Mouse (Mus musculus) left cerebral cortex, adult 9 months (tissue): ENCODE measurements at regions not wholly inside any gene's neighbourhood (a gene's known extent, or its start where the extent isn't known, plus 50 kb on each side); places are given as distances from the start of the nearest gene placed in this dataset.
"Not testable (repeated sequence)": the region's sequence is repeated elsewhere in the genome, so short reads cannot be mapped to it uniquely, and the experiment has no call there.

Experiments
- DNase-seq, 2 experiments: peaks; one replicate each; pipeline ENCODE4 v3.0.0; 2022; ENCODE audit warnings: low spot score in 2 of 2

GRCm38 (mm10) chr1:41887556-41887955, 808.0 kb upstream of the Pou3f3 start:
- DNase-seq: no peak

- DNase-seq: no peak
Measured at GRCm38 (mm10) chr1:41888213-41888612, 807.4 kb upstream of the Pou3f3 start.

- no peak for DNase-seq
Measured at GRCm38 (mm10) chr1:41888966-41889365, 806.6 kb upstream of the Pou3f3 start.

DNA sequence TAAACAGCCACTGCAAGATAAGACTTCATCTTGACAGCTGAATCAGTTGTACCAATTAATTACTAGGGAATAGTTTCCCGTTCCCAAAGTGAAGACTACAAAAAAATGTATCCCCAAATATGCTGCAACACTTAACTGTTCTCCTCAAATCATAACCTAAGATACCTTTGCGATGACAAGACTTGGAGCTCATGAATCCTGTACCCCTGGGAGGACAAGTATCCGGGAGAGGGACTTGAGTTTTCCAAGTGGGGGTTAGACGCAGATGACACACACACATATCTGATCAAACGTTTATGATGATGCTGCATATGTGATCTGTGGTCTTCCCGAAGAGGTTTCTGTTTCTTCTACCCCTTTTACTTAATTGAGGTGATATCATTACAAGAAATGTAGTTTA, 805.6 kb upstream of the Pou3f3 start:
- DNase-seq: no peak

DNA sequence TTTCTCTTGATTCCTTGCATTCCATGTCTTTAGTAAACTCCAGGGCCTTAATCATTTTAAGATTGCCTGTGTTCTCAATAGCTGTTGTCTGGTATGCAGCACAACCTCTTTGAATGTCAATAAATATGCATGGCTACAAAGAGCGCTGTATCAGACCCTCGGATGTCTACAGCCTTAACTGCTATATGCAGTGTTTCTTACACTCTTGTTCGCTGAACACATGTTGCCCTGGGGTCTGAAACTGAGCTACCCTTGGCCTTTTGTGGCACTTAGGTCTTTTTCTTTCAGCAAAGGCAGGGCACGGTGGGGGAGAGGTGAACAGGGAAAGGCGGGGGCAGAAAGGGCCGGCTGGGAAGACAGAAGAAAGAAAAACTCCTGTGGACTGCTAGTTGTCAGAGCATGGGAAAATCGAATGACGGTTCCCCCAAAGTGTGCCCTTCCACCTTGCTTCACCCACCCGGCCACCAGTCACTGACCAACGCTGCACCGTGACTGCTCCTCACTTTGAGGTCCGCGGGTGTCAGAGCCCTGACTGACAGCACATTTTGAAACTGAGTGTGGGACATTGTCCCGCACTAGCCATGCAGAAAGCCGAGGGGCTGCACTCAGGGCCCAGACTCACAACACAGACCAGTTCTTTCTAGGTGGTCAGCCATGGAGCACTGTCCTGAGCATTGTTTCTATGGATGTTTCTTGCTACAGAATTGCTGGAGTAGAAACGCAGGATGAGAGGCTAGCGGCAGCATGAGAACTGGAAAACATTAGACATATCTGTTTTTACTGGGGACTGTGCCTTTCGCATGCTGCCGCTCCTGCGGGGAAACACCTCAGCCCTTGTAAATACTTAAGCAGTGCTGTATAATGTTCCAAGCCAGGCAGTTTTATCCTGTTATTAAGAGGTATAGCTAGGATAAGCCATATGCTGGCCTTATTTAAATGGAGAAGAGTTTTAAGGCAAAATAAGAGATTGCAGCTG, 804.6 kb upstream of the Pou3f3 start:
- DNase-seq: no peak

DNA sequence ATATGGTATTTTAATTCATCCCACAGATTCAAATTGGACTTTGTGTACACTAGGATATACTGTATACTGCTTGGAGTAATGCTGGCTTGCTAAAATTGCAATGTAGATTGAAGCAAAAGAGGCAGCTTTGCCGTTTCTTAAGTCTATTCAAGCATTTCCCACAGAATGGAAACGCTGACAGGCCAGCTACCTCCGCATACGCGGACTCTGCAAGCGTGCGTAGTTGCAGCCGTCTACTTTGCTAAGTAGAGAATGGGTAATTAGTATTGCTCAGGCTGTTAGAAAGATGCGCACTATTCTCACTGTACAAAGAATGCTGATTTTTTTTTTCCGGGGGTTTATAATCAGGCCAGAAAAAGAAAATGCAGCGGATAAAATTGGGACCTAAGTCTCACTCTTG, 803.8 kb upstream of the Pou3f3 start:
- DNase-seq: no peak

- no peak for DNase-seq
Measured at GRCm38 (mm10) chr1:41892376-41892775, 803.2 kb upstream of the Pou3f3 start.

- peak in 1 of 2 experiments; percentile 49 for DNase-seq
Measured at GRCm38 (mm10) chr1:41897768-41898330, 797.7 kb upstream of the Pou3f3 start.

GRCm38 (mm10) chr1:41900370-41900769, 795.2 kb upstream of the Pou3f3 start:
- DNase-seq: no peak

DNA sequence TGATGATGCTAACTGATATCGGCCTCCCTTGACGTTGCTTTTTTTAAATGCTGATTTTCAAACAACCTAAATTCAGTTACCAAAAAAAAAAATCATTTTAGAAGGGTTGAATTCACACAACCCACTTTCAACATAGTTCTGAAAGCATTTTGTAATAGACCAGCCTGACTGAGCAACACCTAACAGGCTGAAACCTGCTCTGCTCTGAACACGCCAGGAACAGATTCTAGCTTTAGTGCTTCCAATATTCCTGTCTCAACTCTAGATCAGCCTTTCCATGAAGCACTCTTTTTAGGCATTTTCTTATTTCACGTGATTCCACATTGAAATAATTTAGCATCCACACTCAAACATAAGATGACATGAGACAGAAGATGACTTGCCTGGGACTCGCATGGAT, 789.6 kb upstream of the Pou3f3 start:
- no peak for DNase-seq

- DNase-seq: no peak
Measured at GRCm38 (mm10) chr1:41908001-41908807, 787.4 kb upstream of the Pou3f3 start.

DNA sequence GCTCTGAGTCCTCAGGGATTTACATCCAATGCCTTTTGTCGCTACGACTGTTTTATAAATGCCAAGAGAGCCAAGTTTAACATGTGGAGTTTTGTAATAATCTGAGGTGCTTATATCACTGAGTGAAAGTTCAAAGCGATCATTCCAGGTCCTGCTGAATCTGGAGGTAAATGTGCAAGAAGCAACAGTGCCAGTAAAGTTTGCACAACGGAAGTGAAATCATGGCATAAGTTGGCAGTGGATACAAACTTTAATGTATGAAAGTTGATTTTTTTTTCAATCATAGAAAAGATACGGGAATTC, 786.8 kb upstream of the Pou3f3 start:
- DNase-seq: no peak

- no peak for DNase-seq
Measured at GRCm38 (mm10) chr1:41909799-41910198, 785.8 kb upstream of the Pou3f3 start.

DNA sequence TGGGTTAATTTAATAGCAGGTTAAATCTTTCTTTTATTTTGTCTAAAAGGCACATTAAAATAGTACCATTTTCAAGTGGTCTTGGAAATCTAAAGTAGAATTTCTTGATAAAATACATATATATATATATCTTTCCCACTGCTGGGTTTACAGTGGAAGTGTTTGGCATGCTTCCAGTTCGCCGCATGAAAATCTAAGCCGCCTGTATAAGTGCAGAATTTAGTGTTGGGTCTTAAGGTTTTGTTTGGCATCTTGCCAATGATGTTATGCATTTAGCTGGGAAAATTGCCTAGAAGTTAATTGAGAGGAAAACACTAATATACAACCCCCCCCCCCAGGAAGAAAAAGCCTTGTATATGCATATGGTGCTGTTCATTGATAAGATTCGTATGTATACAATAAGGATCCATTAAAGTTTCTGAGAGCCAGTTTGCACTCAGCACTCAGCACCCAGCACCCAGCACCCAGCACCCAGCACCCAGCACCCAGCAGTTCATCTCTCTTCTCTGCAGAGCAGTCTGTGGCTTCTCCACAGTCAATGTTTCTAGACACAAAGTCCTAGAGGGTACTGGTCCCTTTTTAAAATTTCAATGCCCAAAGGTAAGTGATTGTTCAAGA, 778.7 kb upstream of the Pou3f3 start:
- no peak for DNase-seq

DNA sequence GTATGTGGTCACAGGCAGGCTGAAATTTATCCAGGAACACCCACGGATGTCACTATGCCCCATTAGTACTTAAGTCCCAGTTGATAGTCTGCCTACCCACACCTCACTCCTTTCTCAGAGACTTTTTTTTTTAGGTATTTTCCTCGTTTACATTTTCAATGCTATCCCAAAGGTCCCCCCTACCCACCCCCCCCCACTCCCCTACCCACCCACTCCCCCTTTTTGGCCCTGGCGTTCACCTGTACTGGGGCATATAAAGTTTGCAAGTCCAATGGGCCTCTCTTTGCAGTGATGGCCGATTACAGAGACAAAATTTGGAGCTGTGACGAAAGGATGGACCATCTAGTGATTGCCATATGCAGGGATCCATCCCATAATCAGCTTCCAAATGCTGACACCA, 777.8 kb upstream of the Pou3f3 start:
- not testable (repeated sequence) for DNase-seq

GRCm38 (mm10) chr1:41918394-41919262, 776.9 kb upstream of the Pou3f3 start:
- no peak for DNase-seq

GRCm38 (mm10) chr1:41933777-41934176, 761.8 kb upstream of the Pou3f3 start:
- no peak for DNase-seq

DNA sequence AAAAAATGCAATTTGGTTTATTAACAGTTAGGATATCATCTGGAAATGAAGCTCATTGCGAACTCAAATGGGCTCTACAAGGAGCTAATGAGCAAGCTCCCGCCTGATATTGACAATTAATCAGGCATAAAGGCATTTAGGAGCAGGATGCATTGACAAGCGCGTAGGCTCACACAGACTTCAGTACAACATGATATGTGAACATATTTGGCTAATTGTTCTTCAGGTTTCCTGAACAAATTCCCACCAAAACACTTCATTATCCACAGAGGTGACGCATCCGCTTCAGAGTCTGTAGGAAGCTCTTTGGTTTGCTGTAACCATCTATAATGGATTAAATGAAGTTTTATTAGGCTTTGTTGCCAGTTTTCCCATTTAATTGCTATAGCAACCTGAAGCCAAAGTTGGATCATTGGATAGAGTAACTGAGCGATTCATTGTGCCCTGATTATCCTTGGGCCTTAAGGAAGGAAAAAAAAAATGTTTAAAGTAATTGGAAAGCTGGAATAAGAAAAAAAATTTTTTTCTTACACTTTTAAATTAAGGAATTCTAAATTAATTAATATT, 759.6 kb upstream of the Pou3f3 start:
- DNase-seq: no peak

DNA sequence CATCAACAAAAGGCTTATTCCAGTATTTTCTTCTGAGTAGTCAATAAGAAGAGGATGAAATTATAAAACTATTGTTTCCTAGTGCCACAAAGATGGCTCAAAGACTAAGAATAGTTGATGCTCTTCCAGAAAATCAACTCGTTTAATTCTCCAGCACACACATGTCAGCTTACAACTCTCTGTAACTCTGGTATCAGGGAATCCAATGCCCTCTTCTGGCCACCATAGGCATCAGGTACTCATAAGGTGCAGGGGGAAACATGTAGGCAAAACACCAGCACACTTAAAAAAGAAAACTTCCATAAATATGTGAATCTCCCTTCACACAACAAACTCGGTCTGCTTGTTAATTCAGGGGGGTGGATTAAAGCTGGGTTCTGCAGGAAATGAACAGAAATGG, 734.6 kb upstream of the Pou3f3 start:
- peak in 1 of 2 experiments; percentile 3 for DNase-seq

- DNase-seq: no peak
Measured at GRCm38 (mm10) chr1:41981545-41981944, 714.0 kb upstream of the Pou3f3 start.

- DNase-seq: peak in 1 of 2 experiments; percentile 32
Measured at GRCm38 (mm10) chr1:42006235-42006634, 689.3 kb upstream of the Pou3f3 start.
